Mouse (Mus musculus) testis, adult 2 months (tissue): ENCODE measurements around the gene Lmtk3.

Experiments
- CTCF ChIP-seq: fragments of 200-500 bp; IDR thresholded peaks from 2 replicates; pipeline ENCODE4 v1.5.1; 2012; ENCODE audit warnings: low read depth, mild to moderate bottlenecking, inconsistent platforms, low read length, moderate library complexity; ENCODE audit not compliant: control insufficient read depth, insufficient read depth, insufficient replicate concordance
- POLR2A ChIP-seq: fragments of 200-500 bp; IDR thresholded peaks from 2 replicates; pipeline ENCODE4 v1.6.1; 2012; ENCODE audit warnings: low read depth, mild to moderate bottlenecking, inconsistent platforms, low read length, moderate library complexity; ENCODE audit not compliant: control insufficient read depth

- TF ChIP-seq POLR2A (no peak), CTCF (no peak)
Measured at GRCm38 (mm10) chr7:45782271-45782670, 1.3 kb upstream of the Lmtk3 start.
